Mouse (Mus musculus): ENCODE results near the gene Mki67. TPM values are rescaled to one million over a fixed set of nuclear protein-coding genes. Genes with fewer than 3 reads are reported as not detected.

The Mki67 gene
- 10 to 100 TPM; 23.3 to 30.0 TPM for polyA plus RNA-seq (2017; shearing (Covaris generic))

DNA sequence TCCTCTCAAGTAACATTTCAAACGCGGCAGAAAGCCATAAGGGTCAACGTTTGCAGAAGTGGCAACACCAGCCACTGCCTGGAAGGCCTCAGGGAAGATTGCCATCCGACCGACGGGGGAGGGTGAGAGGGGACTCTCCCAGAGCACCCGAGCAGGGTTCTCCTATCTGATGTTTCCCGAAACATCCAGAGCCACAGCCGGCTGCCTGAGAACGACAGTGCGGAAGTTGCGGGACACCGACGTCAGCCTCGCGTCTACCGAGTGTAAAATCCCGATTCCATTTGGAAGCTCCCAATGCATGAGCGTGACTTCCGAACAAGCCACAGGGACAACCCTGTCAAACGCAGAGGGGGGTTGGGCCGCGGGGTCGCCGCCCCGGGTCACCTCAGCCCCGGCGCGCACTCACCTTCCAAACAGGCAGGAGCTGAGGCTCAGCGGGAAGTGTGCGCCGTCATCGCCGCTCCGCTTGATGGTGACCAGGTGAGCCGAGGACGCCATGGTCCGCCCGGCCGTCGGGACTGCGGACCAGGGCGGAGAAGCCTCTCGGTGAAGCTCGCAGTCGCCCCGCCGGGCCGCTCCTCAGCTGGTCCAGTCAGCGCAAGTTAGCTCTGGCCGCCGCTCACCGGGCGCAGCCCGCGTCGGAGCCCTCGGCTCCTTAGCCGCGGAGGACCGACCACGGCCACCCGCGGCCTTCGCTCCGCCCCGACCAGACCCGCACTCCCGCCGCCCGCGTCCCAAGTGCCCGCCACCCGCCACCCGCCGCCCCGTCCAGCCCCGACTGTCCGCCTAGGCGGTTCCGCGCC is at the start of gene Mki67:
Gene Mki67, minus strand, starts transcription at position 720 of the 803 bp plus-strand sequence.
- peak; percentile 20 for ATAC-seq

DNA sequence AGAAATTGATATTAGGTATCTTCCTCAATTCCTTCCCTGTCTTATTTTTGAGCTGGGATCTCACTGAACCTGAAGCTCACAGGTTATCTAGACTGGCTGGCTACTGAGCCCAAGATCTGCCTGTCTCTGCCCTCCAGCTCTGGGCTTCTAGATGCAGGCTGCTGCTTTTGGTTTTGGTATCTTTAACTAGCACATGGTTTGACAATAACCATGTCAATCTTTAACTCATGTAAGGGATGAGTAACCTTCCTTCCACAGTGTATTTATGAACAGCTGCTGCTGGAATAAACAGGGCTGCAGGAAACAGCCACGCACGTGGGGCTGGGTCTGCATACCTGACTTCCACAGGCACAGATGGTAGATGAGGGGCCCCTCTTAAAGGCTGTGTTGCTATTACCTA is 47.1 kb upstream of the Mki67 start:
- ATAC-seq = no peak

DNA sequence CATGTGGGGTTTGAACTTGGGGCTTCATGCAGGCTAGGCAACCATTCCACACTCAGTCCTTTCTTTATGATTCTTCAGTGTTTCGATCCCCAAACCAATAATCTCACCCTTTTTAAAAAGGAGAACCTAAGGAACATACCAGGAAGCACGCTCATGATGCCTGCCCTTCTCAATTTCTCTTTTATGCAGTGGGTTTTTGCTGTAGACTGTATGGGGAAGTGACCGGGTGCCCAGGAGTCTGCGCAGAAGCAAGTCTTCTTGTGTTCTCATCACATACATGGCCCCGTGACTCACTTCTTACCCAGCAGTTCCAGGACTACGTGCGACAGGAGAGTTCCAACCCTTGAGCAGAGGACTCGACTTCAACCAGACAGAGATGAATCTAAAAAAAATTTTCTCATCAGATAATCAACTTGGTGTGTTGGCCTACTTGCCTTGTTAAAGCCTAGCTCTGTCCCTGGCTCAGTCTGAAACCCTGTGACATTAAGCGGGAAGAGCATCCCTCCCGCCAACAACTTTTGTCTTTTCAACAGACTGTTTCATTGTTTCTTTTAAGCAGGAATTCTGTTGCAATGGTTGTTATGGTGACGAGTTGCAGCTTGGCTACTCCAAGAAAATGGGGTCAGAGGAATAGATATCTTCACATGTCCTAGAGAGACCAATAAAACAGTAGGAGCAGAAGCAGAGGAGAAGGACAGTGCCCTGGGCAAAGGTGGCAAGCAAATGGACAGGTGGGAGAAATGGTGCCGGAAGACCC is 42.8 kb upstream of the Mki67 start:
- no peak for ATAC-seq

DNA sequence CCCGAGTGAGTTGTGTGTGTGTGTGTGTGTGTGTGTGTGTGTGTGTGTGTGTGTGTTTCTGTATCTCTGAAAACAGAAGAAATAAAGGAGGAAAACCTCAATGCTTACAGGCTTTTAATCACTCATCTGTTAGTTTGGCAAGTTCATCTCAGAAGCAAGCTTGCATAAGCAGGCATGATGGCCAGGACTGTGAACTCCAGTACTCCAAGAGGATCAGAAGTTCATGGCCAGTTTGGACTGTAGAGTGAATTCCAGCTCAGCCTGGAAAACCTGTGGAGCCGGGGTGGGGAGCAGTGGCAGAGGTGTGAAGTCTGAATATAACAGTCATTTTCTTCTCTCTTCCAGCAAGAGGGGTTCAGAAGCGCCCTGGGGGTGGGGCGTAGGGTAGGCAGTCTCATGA is 42.0 kb upstream of the Mki67 start:
- no peak for ATAC-seq

DNA sequence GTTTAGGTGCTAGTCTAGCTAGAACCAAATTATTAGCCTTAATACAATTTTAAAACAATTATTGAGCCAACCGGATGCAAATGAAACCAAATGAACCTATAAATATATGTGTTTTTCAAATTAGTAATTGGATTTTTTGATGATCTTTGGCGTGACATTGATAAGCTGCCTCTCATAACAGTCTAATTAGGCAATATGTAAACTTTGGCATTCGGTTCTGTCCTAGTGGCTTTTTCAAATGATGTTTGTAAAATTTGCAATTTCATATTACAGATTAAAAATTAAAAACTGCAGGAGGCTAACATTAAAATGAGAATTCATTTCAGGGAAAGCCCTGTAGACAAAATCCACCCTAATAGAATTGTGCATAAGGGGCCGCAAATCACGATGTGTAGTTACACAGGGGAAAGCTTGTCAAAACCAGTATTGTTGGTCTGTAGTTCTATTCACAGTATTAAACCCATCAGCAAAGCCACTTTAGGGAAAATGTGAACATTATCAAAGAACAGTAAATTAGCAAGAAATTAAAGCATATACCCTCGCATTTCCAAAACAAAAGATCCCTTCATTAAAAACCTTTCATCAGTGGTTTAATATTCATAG is 40.9 kb upstream of the Mki67 start:
- ATAC-seq = no peak

DNA sequence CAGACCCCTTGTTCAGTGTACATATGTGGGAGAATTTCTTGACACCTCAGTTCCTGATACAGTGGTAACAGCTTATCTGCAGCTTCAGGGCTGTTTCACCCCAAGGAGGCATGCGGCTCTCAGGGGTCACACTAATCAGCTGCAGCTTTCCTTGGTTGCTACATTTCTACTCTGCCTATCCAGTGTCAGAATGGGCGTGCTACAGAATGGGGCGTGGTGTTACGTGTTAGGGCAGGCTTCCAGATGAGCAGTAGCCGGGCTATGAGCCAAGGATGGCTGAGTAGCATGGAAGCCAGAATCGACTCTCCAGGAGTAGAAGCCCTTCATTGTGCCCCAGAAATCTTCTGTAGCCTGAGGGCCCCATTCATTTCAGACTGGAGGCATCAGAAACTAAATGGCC is 32.8 kb upstream of the Mki67 start:
- ATAC-seq = no peak

DNA sequence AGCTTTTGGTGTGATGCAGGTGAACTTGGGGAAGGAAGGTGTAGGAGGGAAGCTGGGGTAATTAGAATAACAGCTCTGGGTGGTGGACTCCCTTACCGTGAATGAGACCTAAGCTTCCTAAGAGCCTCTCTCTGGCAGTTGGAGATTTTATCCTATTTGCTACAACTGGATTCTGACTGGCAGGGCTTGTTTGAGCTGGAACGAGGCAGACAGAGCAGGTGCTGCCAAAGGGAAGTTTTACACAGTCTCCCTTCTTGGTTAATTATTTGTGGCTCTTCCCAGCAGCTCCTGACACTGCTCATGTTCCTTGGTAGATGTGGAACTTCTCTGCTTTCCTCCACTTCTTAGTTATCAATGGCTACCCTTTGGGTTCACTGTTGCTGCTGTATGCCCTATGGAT is 30.9 kb upstream of the Mki67 start:
- ATAC-seq = no peak

DNA sequence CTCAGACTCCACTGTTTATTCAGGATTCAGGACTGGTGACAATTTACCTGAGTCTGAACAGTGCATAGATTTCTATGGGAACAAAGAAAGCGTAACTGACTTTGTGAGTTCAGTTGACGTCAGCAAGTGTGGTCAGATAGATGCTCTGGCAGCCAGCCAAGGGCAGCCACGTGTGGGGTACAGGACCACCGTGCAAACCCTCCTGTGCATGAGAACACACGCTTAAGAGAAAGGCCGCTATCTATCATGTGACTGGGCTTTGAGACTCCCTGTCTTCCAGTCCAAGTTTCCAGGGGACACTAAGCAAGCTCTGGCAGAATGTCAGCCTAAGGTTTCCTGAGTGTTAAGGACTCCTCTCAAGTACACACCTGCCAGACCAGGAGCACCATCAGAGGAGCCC is 30.4 kb upstream of the Mki67 start:
- ATAC-seq = no peak

DNA sequence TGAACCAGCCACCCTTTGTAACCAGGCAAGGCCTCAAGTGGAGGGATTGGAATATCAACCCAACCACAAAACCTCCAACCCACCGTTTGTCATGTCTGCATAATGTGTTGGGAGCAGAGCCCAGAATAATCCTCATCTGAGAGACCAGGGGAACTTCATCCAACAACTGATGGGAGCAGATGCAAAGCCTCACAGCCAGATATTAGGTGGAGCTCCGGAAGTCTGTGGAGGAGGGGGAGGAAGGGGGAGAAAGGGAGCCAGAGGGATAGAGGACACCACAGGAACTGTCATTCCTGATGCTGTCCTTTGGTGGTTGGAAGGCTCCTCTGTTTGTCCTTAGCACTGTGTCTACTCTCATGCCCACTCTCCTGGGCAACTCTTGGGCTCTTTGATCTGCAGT is 28.9 kb upstream of the Mki67 start:
- no peak for ATAC-seq

DNA sequence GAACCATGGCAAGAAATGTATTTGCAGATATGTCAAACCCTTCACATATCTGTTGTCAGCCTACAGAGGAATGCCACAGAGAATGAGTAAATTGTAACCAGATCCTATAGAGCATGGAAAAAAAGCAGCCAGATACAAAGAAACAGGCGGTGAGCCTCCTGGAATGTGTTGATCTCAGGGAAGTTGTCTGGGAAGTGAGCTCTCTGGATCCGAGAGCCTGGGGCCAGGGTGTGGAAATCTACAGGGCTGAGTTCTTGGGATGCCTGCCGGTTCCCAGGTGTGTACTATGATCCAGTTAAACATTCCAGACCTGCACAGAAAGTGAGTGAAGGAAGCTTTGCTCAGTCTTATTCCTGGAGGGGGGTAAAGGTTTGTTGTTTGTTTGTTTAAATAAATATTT is 24.3 kb upstream of the Mki67 start:
- no peak for ATAC-seq

DNA sequence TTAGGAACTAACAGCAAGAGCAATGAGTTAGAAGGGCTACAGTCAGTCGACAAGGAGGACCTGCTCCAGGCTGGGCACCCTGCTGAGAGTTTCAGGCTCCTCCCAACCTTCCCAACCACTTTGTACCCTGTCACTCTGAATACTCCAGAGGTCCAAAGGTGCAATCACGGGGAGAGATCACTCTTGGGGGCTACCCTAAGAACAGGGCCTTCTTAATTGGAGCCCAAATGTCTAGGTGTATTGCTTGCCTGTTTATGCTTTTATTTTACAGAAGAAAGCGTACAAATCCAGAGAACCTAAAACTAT is 20.4 kb upstream of the Mki67 start:
- no peak for ATAC-seq

DNA sequence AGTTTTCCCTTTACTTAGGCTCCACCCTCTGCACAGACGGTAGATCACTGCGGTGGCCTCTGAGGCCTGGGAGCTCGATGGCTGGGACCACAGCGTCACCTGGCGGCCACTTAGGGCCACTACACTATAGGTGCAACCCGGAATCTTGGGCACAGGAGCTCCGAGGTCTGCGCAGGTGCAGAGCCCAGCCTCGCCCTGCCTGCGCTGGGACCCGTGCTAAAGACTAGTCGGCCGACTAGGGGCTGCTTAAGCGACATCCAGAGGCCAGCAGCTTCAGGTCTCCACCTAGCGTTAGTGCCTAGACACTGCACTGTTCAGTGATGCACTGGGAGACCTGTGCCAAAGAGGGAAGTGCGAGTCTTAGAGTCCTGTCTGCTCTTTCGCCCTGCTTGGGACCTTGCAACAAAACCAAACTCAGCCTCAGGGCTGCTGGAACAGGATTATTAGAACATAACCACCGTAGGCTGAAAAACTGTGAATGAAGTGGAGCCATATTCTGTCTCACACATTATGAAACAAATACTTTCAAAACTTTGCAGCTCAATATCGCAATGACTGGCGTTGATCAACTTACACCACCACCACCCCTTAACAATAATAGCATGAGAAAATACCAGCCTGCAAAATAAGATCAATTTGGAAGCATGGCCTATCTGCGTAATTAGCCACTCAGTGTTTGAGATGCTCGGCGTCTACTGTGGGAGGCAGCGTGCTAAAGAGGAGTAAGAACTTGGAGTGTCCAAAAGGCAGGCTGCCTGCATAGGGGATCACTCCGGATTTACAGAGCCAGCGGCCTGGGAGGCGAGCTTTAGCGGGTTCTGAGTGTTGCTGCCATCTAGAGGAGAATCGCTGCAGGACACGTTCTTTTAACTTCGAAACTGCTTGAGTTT is 19.8 kb upstream of the Mki67 start:
- peak; percentile 97 for ATAC-seq

DNA sequence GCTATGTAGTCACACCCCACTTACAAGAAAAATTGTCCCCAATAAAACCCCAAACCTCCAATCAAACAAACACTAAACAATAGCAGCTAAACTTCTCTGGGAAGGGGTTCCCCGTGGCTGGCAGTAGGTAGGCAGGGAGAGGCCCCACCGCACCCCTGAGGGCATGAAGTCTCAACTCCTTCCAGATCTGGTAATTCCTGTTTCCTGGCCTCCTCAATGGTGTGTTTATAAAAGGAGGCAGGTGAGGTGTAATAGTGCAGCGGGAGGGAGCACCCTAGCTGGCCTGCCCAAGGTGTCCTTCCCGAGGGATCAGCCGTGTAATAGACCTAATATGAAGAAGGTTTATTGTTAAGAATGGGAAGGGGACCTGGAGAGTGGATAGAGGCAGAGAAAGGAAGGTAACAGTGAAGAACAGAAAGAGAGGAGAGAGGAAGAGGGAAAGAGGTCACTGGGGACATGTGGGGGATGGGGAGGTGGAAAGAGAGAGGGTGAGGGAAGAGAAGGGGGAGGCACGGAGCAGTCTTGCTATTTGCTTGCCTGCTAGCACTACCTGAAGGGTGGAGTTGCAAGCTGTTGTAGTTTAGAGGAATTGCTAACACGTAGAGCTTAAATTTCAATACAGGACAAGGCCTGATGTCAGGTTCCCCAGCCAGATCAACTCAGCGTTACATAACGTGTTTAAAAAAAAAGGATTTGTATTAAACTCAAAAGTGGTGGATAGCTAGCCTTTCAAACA is 18.9 kb upstream of the Mki67 start:
- ATAC-seq = no peak

DNA sequence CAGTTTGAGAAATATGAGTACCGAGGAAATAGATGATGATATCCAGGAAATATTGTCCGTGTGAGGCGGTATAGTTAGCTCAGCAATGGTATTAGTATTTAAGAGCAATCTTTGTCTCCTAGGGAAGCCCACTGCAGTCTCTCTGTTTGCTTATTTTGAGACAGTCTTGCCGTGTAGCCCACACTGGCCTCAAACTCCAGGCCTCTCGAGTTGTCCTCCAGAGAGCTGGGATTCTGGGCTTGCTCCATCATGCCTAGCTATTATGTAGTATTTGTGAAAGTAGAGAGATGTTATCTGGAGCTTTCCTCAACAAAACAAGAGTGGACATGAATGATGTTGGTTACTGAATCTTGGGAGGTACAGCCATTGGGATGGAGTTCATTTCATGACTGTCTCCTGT is 18.2 kb upstream of the Mki67 start:
- ATAC-seq = no peak

DNA sequence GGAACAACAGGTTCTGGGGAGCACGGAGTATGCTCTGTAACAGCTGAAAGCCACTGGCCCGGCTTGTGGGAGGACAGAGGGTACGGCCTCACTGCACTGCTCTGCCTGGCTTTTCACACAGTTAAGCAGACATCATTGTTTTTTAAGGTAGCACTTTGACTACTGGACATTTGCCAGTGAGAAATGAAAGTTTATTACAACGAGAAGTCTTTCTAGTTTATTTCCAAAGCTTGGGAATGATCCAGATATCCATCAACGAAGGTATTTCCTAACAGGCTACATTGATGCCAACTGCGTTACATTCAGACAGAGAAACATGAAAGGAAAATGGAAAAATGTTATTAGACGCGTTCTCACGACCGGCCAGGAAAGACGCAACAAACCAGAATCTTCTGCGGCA is 11.9 kb upstream of the Mki67 start:
- no peak for ATAC-seq

DNA sequence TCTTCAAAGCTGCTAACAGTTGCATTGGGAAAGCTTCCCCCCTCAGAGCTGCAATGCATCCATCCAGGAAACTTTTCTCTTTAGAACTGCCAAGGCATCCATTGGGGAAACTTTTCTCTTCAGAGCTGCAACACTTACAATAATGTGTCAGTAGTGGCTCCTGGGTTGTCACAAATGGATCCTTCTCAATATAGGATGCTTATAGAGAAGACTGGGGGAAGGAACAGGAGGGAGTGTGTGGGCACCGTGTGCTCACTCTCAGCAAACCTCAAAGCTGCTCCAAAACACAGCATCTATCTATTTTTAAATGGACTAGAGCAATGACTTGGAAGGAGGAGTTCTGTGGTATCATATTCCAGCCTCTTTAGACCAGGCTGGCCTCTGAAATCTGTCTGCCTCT is 10.5 kb upstream of the Mki67 start:
- ATAC-seq = no peak

DNA sequence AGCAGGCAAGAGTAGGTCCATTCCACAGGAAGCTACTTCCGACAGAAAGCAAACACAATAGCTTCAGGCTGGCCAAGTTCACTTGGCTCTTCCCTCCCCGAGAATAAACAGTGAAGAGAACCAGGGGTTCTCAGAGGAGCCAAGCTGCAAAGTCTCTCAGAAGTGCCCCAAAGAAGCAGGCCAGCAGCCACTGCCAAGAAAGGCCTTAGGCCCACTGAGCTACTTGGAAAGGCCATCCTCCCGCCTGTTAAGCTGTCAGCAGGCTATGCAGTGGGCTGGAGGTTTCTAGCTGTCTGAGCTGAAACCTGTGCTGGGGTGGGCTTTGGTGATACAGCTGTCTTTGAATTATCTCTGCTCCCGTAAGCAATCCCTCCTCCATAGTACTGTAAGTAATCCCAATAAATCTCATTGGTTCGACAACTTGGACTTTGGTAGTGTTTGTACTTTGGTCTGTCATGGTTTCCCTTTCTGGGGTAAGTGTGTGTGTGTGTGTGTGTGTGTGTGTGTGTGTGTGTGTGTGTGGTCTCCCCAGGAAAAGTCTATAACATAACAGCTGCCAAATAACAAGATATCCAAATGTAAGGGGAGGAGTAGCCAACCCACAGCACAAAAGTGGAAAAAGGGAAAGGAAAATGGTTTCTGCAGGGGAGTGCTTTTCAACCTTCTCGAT is 7.6 kb upstream of the Mki67 start:
- no peak for ATAC-seq

DNA sequence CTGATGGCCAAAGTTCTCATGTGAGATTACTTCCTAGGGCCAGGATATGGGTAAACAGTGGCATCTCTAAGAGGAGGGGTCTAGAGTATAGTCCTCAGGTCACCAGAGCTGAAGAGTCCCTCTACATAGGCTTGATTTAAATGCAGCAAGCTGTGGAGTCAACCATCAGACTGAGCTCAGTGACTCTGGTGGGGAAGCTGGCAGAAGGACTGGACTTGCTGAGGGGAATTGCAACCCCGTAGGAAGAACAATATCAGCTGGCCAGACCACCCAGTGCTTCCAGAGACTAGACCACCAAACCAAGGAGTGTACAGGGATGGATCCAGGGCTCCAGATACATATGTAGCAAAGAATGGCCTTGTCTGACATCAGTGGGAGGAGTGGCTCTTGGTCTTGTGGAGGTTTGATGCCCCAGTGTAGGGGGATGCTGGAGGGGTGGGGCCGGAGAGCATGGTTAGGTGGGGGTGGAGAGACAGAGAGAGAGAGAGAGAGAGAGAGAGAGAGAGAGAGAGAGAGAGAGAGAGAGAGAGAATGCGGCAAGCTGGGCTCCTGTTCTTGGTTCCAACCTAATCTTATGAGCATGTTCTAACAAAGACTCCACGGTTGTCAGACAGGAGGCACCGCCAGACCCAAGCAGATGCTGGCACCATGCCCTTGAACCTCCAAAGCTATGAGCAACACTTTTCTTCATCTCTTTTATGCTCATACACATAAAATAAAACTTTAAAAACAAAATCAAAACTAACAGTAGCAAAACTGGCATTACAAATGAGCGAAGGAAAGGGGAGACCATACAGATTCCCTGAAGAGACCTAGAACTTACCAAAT is 6.1 kb upstream of the Mki67 start:
- ATAC-seq = no peak

DNA sequence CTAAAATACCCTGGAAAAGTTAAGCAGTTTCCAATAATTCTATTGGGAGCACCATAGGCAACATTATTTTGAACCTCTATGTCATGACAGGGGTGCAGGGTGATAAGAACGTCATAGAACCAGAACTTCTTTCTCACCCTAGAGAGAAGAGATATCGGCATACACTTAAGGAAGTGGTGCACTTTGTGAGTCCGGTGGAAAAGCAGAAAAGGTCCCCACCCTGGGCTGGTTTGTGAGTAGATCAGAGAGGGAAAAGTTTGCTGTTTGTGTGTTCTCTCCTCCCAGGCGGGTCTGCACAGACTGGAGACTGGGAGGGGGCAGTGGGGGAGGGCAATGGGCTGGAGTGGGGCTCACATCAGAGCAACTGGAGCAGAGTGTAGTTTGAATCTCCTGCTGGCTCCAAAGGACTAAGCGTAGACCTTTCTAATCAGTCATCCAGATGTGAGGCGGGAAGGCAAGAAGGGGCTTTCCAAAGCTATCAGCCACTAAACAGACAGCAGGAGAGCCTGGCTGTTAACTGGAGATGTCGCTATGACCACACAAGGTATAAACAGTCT is 5.4 kb upstream of the Mki67 start:
- no peak for ATAC-seq

DNA sequence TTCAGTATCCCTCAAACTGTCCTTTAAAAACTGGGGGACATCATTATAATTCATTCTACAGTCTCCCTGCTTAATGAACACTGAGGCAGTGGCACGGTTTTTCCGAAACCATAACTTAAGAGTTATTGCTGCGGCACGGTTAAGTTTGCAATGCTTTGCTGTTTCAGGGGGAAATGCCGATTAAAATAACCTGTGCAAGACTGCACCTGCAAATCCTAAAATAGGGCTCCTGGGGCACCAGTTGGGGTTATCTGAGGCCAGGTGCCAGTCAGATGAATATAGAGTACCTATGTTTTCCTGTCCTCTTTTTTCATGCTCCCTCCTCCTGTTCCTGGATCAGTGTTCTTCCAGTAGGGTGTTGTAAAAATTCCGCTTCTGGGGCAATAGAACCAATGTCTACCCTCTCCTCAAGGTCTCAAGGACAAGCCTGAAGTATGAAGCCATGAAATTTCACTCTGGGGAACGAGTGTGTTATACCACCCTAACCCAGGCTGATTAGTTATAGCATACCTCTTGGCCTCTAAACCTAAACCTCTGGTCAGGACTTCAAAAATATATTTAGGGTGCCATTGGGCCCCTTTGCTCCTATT is 902 bp upstream of the Mki67 start:
- no peak for ATAC-seq

Data from activated CD4-positive, CD25-positive, alpha-beta regulatory T cell, adult 4 months (primary cell).